In the genomic region with DNA sequence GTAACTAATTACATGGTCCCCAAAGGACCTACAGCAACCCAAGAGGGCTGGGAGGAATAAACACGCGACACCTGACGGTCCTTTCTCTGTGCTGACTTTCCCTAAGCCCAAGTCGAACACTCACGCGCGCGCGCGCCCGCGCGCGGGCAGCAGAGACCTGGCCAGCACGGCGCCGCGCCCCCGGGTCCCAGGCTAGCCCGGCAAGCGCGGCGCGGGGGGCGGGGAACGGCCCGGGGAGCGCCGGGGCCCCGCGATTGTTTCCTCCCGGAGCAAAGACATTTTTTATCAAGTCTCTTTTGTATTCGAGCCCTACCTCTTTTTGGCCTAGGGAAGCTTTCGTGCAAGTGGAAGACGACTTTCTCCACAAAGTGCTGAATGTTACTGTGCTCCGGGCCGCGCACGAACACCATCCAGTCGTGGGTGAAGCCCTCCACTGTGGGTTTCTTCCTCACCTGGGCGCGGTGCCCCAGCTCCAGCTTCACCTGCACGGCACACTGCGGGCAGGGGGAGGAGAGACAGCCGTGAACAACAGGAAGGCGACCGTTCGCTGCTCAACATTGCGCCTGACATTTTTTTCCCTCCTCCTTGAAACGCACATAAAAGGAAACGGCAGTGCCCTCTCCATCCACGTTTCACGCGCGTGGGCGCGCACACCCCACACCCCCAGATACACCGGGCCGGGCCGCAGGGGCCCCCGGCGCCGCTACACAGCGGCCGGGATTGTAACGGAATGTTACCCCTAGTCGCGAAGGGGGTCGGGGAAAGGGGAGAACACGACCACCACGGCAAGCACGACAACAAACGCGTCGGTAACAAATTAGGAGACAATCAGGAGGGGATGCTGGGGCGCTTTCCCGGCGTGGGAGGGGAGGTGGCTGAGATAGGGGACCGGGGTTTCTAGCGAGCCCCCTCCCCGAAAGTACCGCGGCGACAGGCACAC, we compare ENCODE assay signal across 9 mouse cellular contexts. TPM values are rescaled to one million over a fixed set of nuclear protein-coding genes. Genes with fewer than 3 reads are reported as not detected.
DNase-seq lines count a peak whose midpoint lies in the region; ATAC-seq and TF ChIP-seq lines count a peak whose summit lies in the region.
"Had no signal": no experiment of that assay in that cellular context is flagged by ENCODE, and none has a peak within 500 bp of the region (broad histone marks: within the 10 kb centered on the region; RNA-seq: fewer than 3 reads in every experiment).

No protein-coding gene starts in this region.

- peaks cover 17% of the 10 kb centered on the region for H3K4me1 ChIP-seq in heart, embryonic 10.5 days
- no peaks in the 10 kb centered on the region; the same call in 1 of the 2 replicates for H3K4me1 ChIP-seq in kidney, embryonic 14.5 days (ENCODE audit: control insufficient read depth, insufficient read depth, low read length)
- peaks cover 0 to 6% of the 10 kb centered on the region in 2 experiments; a peak in 2 of 4 replicates for H3K4me1 ChIP-seq in liver, embryonic 14.5 days (replicated peaks; ENCODE audit: control insufficient read depth in 2 of 2, insufficient read depth in 2 of 2, low read length in 1 of 2)
- peaks cover 7% of the 10 kb centered on the region for H3K4me1 ChIP-seq in stomach, embryonic 16.5 days (ENCODE audit: control insufficient read depth, insufficient read depth, low read length)

- TF ChIP-seq EP300 in liver, embryonic 14.5 days (IDR thresholded peaks at IDR 0.05; ENCODE audit: low read depth): no peak

- ATAC-seq in kidney, embryonic 14.5 days (ENCODE audit: low FRiP score, low TSS enrichment): no peak
- no peak for ATAC-seq in liver, embryonic 14.5 days (ENCODE audit: insufficient read depth)
- no peak for ATAC-seq in stomach, embryonic 16.5 days (ENCODE audit: insufficient read depth, low FRiP score)

- H3K27ac ChIP-seq in heart, embryonic 10.5 days: peak overlapping the region; percentile 94
- peak overlapping the region; percentile 94 for H3K27ac ChIP-seq in kidney, embryonic 14.5 days (ENCODE audit: low read depth, low read length)
- no peak overlapping the region for H3K27ac ChIP-seq in liver, embryonic 14.5 days
- H3K27ac ChIP-seq in stomach, embryonic 16.5 days (ENCODE audit: low read length): peak overlapping the region; percentile 96

- H3K27me3 ChIP-seq in heart, embryonic 10.5 days (ENCODE audit: insufficient read depth, poor library complexity, severe bottlenecking): no peaks in the 10 kb centered on the region
- peaks cover 8% of the 10 kb centered on the region; the same call in 1 of the 2 replicates for H3K27me3 ChIP-seq in kidney, embryonic 14.5 days (ENCODE audit: control insufficient read depth, insufficient read depth, low read length)
- H3K27me3 ChIP-seq in liver, embryonic 14.5 days (ENCODE audit: control insufficient read depth, insufficient read depth, low read length): no peaks in the 10 kb centered on the region; the same call in 1 of the 2 replicates
- H3K27me3 ChIP-seq in stomach, embryonic 16.5 days (ENCODE audit: control insufficient read depth, insufficient read depth, low read length): no peaks in the 10 kb centered on the region
- H3K27me3 ChIP-seq: Patski had no signal

- peak; percentile 3 for DNase-seq in ovary, adult 18-20 months (ENCODE audit: low spot score)
- no peak for DNase-seq in ovary, postnatal 14 days (ENCODE audit: low spot score)
- DNase-seq in embryo, embryonic 10.5 days (ENCODE audit: low spot score): peak; percentile 66
- peak; percentile 83 for DNase-seq in heart, embryonic 10.5 days (ENCODE audit: low spot score)
- no peak for DNase-seq in liver, embryonic 14.5 days (ENCODE audit: low read depth in 3 of 3, low spot score in 3 of 3)
- peak; percentile 79 for DNase-seq in naive thymus-derived CD4-positive, alpha-beta T cell, adult 2 months (ENCODE audit: low read depth)

- H3K4me3 ChIP-seq in heart, embryonic 10.5 days: peak overlapping the region; percentile 84
- H3K4me3 ChIP-seq in kidney, embryonic 14.5 days (ENCODE audit: low read length): peak overlapping the region; percentile 71
- peak overlapping the region; percentile 65 to 84 for H3K4me3 ChIP-seq in liver, embryonic 14.5 days (ENCODE audit: insufficient read depth in 1 of 2, low read depth in 2 of 2, low read length in 2 of 2)
- H3K4me3 ChIP-seq in stomach, embryonic 16.5 days (replicated peaks; ENCODE audit: low read length): peak overlapping the region; percentile 88

- peaks cover 9% of the 10 kb centered on the region; the same call in 1 of the 2 replicates for H3K36me3 ChIP-seq in heart, embryonic 10.5 days
- H3K36me3 ChIP-seq in kidney, embryonic 14.5 days (ENCODE audit: control insufficient read depth, insufficient read depth, low read length): peaks cover 5% of the 10 kb centered on the region; the same call in 1 of the 2 replicates
- no peaks in the 10 kb centered on the region for H3K36me3 ChIP-seq in liver, embryonic 14.5 days (replicated peaks; ENCODE audit: control insufficient read depth, insufficient read depth, low read depth)
- no peaks in the 10 kb centered on the region for H3K36me3 ChIP-seq in stomach, embryonic 16.5 days (ENCODE audit: control insufficient read depth, insufficient read depth, low read length)

- H3K9ac ChIP-seq in kidney, embryonic 14.5 days (ENCODE audit: low read depth, low read length): peak overlapping the region; percentile 87
- H3K9ac ChIP-seq in liver, embryonic 14.5 days (replicated peaks): peak overlapping the region; percentile 73
- peak overlapping the region; percentile 91 for H3K9ac ChIP-seq in stomach, embryonic 16.5 days (ENCODE audit: low read length)

- no peaks in the 10 kb centered on the region for H3K9me3 ChIP-seq in heart, embryonic 10.5 days
- no peaks in the 10 kb centered on the region for H3K9me3 ChIP-seq in kidney, embryonic 14.5 days (ENCODE audit: control insufficient read depth, low read length)
- no peaks in the 10 kb centered on the region for H3K9me3 ChIP-seq in liver, embryonic 14.5 days (ENCODE audit: control insufficient read depth, low read length)
- no peaks in the 10 kb centered on the region for H3K9me3 ChIP-seq in stomach, embryonic 16.5 days (replicated peaks; ENCODE audit: control insufficient read depth, low read length)

- H3K4me2 ChIP-seq in kidney, embryonic 14.5 days (replicated peaks; ENCODE audit: low read depth, low read length): peak overlapping the region; percentile 97
- peak overlapping the region; percentile 99 for H3K4me2 ChIP-seq in liver, embryonic 14.5 days (ENCODE audit: low read depth)
- H3K4me2 ChIP-seq in stomach, embryonic 16.5 days (ENCODE audit: low read depth, low read length): peak overlapping the region; percentile 96

- no peak for TF ChIP-seq CTCF in liver, embryonic 14.5 days (IDR thresholded peaks at IDR 0.05; ENCODE audit: low read depth)

- under 1% methylated on average over 84 of the region's 84 CpGs for WGBS in heart, embryonic 10.5 days
- under 1% methylated on average over 84 of the region's 84 CpGs for WGBS in kidney, embryonic 14.5 days
- under 1% methylated on average over 84 of the region's 84 CpGs for WGBS in liver, embryonic 14.5 days (ENCODE audit: insufficient replicate concordance)
- under 1% methylated on average over 84 of the region's 84 CpGs for WGBS in stomach, embryonic 16.5 days

RNA-seq across cellular contexts. Expression of a gene that starts 1.7 kb away (rescaled TPM):
- 56.3 and 68.9 TPM in 2 replicates for polyA plus RNA-seq in heart, embryonic 10.5 days (2016; fragmentation: Nextera tagmentation; extraction: Ambion mirVana)
- 28.7 and 33.4 TPM in 2 replicates for polyA plus RNA-seq in kidney, embryonic 14.5 days (2014; fragmentation: Nextera tagmentation; extraction: Ambion mirVana)
- polyA plus RNA-seq in liver, embryonic 14.5 days (2012; rRNA removed): 44.3 and 52.8 TPM in 2 replicates
- 87.7 and 92.0 TPM in 2 replicates for polyA plus RNA-seq in liver, embryonic 14.5 days (2014; fragmentation: Nextera tagmentation; extraction: Ambion mirVana)
- 33.0 and 41.5 TPM in 2 replicates for polyA plus RNA-seq in stomach, embryonic 16.5 days (2015; fragmentation: Nextera tagmentation; extraction: Ambion mirVana)

Comparison
In these comparisons a context has a peak if more than half of its experiments do, and no peak if none do; other contexts are left out.
1. DNase-seq: peak in ovary, adult 18-20 months (single experiment), embryo, embryonic 10.5 days (single experiment), heart, embryonic 10.5 days (single experiment) and naive thymus-derived CD4-positive, alpha-beta T cell, adult 2 months (single experiment); none in ovary, postnatal 14 days (single experiment) and liver, embryonic 14.5 days (0 of 3).
2. Peak in every context shown above with its lines, with median percentiles within 50 percentile points of each other: H3K4me3 ChIP-seq, H3K4me2 ChIP-seq and H3K9ac ChIP-seq.